Mouse (Mus musculus) forebrain, embryonic 13.5 days (tissue): ENCODE data around the gene Telo2. TPM values are rescaled to one million over a fixed set of nuclear protein-coding genes. Genes with fewer than 3 reads are reported as not detected.
"Not testable (repeated sequence)": the region's sequence is repeated elsewhere in the genome, so short reads cannot be mapped to it uniquely, and the experiment has no call there.

Source experiments
- ATAC-seq: fragments of 200-750 bp; cut with Nextera tagmentation; 2 replicates; pipeline ENCODE4 v1.8.0; 2017
- H3K27ac ChIP-seq: fragments of 300-500 bp; sonication (generic); 2 replicates; pipeline ENCODE4 v1.5.1; 2015; ENCODE audit warnings: inconsistent platforms, mild to moderate bottlenecking, moderate library complexity
- H3K27me3 ChIP-seq: fragments of 300-500 bp; sonication (generic); 2 replicates; pipeline ENCODE4 v1.6.1; 2015; ENCODE audit warnings: mild to moderate bottlenecking, inconsistent platforms
- H3K36me3 ChIP-seq: fragments of 300-500 bp; sonication (generic); 2 replicates; pipeline ENCODE4 v1.6.1; 2015; ENCODE audit warnings: mild to moderate bottlenecking, inconsistent platforms; ENCODE audit not compliant: poor library complexity, severe bottlenecking
- H3K4me1 ChIP-seq: fragments of 300-500 bp; sonication (generic); 2 replicates; pipeline ENCODE4 v1.6.1; 2015; ENCODE audit warnings: inconsistent platforms
- H3K4me2 ChIP-seq: fragments of 300-500 bp; sonication (generic); 2 replicates; pipeline ENCODE4 v1.6.1; 2015; ENCODE audit warnings: inconsistent platforms, mild to moderate bottlenecking, moderate library complexity
- H3K4me3 ChIP-seq: fragments of 300-500 bp; sonication (generic); 2 replicates; pipeline ENCODE4 v1.5.1; 2015; ENCODE audit warnings: mild to moderate bottlenecking, inconsistent platforms
- H3K9ac ChIP-seq: fragments of 300-500 bp; sonication (generic); 2 replicates; pipeline ENCODE4 v1.6.1; 2015; ENCODE audit warnings: mild to moderate bottlenecking, inconsistent platforms
- H3K9me3 ChIP-seq: fragments of 300-500 bp; sonication (generic); replicated peaks from 2 replicates; pipeline ENCODE4 v1.6.1; 2016; ENCODE audit warnings: inconsistent platforms
- WGBS: fragments of 180-500 bp; shearing (Covaris S2); methylation state at CpG from one replicate; pipeline ENCODE4 v1.1.7; 2015; 5-methylcytosine and 5-hydroxymethylcytosine counted together
- polyA plus RNA-seq: library from polyadenylated mRNA; unstranded; fragments of >200 nt; fragmentation: Nextera tagmentation; extraction: Ambion mirVana; gene quantifications from 2 replicates; pipeline ENCODE4 v1.2.1, GENCODE M21; 2015

Gene Telo2
- polyA plus RNA-seq, result 41.2 and 45.3 TPM in 2 replicates

DNA sequence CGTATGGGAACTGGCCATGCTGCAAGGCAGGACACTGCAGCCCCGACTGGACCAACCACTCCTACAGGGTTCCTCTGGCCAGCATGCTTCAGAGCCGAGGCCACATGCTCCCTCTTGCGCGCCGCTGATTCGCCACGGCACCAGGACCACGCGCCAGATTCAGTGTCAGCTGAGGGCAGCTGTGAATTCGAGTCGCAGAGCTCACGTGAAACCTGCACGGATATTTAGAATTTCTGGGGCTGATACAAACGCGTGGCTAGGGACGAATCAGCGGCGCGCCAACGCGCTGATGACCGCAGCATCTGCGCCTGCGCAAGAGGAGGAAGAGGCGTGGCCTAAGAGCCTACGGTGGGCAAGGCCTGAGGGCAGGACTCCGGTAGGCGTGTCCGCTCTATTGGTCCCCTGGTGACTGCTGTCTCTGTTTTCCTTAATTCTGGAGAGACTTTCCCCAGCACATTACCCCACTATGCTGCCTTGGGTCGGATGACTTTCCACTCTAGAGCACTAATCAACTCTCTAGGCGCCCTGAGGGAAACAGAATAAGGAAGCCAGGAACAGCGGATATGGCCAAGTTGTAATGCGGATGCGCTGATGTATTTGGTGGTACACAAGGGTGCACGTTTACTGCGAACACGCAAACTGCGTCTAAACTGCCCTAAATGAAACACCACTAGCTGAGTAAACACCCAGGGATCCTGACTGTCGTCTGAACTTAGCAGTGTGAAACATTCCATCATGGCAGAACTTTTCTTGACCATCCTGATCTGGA, at the start of gene Telo2:
Gene Telo2, minus strand, starts transcription at position 304 of the 769 bp plus-strand sequence.
- peak within 1 kb of the TSS; percentile 76 for H3K9ac ChIP-seq
- WGBS, result 4% methylated on average over 40 of the region's 40 CpGs
- ATAC-seq, result peak; percentile 94
- H3K36me3 ChIP-seq, result peaks cover 27% of the 10 kb centered on the region
- H3K27me3 ChIP-seq, result peaks cover 4% of the 10 kb centered on the region
- H3K4me1 ChIP-seq, result peaks cover 18% of the 10 kb centered on the region
- H3K27ac ChIP-seq, result peak within 1 kb of the TSS; percentile 89
- H3K9me3 ChIP-seq, result no peaks in the 10 kb centered on the region
- peak within 1 kb of the TSS; percentile 58 for H3K4me3 ChIP-seq
- peak within 1 kb of the TSS; percentile 97 for H3K4me2 ChIP-seq

DNA sequence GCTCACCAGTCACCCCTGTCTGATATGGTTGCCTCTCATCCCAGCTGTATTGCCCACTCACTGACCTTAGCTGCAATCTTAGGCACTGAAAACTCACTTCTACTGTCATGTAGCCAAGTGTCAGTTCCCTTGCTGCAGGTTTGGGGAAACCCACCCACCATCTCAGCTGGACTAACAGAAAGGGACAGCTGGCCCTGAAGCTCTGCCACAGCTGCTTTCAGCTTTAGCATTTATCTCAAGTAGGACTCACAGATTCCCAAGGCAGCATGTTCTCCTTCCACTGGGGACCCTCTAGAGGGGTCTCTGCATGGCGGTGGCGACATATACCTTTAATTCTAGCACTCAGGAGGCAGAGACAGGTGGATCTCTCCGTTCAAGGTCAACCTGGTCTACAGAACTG, 49.0 kb upstream of the Telo2 start:
- H3K27ac ChIP-seq, result no peak overlapping the region
- H3K36me3 ChIP-seq, result peaks cover 24% of the 10 kb centered on the region
- no peaks in the 10 kb centered on the region for H3K27me3 ChIP-seq
- no peaks in the 10 kb centered on the region for H3K9me3 ChIP-seq
- no peak overlapping the region for H3K4me2 ChIP-seq
- H3K4me1 ChIP-seq, result no peaks in the 10 kb centered on the region
- no peak overlapping the region for H3K4me3 ChIP-seq
- H3K9ac ChIP-seq, result no peak overlapping the region
- 89% methylated on average over 3 of the region's 3 CpGs for WGBS
- no peak for ATAC-seq

GRCm38 (mm10) chr17:25163387-25163786, 47.6 kb upstream of the Telo2 start:
- no peak overlapping the region for H3K4me2 ChIP-seq
- no peaks in the 10 kb centered on the region for H3K9me3 ChIP-seq
- peaks cover 36% of the 10 kb centered on the region for H3K36me3 ChIP-seq
- no peak overlapping the region for H3K27ac ChIP-seq
- ATAC-seq, result no peak
- H3K4me1 ChIP-seq, result no peaks in the 10 kb centered on the region
- no peaks in the 10 kb centered on the region for H3K27me3 ChIP-seq
- 81% methylated on average over 7 of the region's 7 CpGs for WGBS
- no peak overlapping the region for H3K4me3 ChIP-seq
- H3K9ac ChIP-seq, result no peak overlapping the region

GRCm38 (mm10) chr17:25162161-25162560, 46.4 kb upstream of the Telo2 start, which contains the start of gene Ccdc154:
Gene Ccdc154 (plus strand): TSS chr17:25162461.
- H3K27me3 ChIP-seq, result no peaks in the 10 kb centered on the region
- H3K4me2 ChIP-seq, result no peak within 1 kb of the TSS
- H3K4me1 ChIP-seq, result no peaks in the 10 kb centered on the region
- peaks cover 48% of the 10 kb centered on the region for H3K36me3 ChIP-seq
- WGBS, result 93% methylated on average over 1 of the region's 1 CpGs
- H3K9ac ChIP-seq, result no peak within 1 kb of the TSS
- no peak within 1 kb of the TSS for H3K4me3 ChIP-seq
- no peaks in the 10 kb centered on the region for H3K9me3 ChIP-seq
- H3K27ac ChIP-seq, result no peak within 1 kb of the TSS
- no peak for ATAC-seq

DNA sequence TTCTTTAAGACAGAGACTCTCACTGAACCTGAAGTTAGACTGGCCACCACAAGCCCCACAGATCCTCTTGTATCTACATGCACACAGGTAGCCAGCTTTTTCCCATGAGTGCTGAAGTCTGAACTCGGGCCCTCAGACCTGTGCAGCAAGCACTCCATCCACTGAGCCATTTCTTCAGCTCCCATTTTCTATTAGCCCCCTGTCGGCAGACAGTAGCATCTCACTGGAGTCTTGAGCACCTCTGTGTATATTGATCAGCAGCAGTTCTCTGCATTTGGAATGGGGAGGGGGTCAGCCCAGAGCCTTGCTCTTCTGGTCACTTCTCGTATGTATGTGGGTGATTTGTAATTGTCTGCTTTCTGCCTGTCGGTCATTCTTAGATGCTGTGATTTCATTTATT, 24.2 kb upstream of the Telo2 start:
- H3K36me3 ChIP-seq, result peaks cover 23% of the 10 kb centered on the region; the same call in 1 of the 2 replicates
- peaks cover 6% of the 10 kb centered on the region; the same call in 1 of the 2 replicates for H3K4me1 ChIP-seq
- no peaks in the 10 kb centered on the region for H3K9me3 ChIP-seq
- no peak overlapping the region for H3K4me2 ChIP-seq
- ATAC-seq, result no peak
- H3K27ac ChIP-seq, result no peak overlapping the region
- no peaks in the 10 kb centered on the region for H3K27me3 ChIP-seq
- 71% methylated on average over 4 of the region's 4 CpGs for WGBS
- H3K9ac ChIP-seq, result no peak overlapping the region
- H3K4me3 ChIP-seq, result no peak overlapping the region

GRCm38 (mm10) chr17:25138803-25139202, 23.0 kb upstream of the Telo2 start:
- no peaks in the 10 kb centered on the region for H3K27me3 ChIP-seq
- 97% methylated on average over 1 of the region's 1 CpGs for WGBS
- H3K4me2 ChIP-seq, result no peak overlapping the region
- H3K4me3 ChIP-seq, result no peak overlapping the region
- H3K36me3 ChIP-seq, result peaks cover 12% of the 10 kb centered on the region; the same call in 1 of the 2 replicates
- ATAC-seq, result no peak
- H3K4me1 ChIP-seq, result peaks cover 16% of the 10 kb centered on the region
- H3K9me3 ChIP-seq, result no peaks in the 10 kb centered on the region
- H3K27ac ChIP-seq, result no peak overlapping the region
- no peak overlapping the region for H3K9ac ChIP-seq

GRCm38 (mm10) chr17:25135622-25136021, 19.9 kb upstream of the Telo2 start:
- Histone ChIP-seq H3K4me3 (no peak overlapping the region), H3K9me3 (no peaks in the 10 kb centered on the region), H3K36me3 (peaks cover 10% of the 10 kb centered on the region; the same call in 1 of the 2 replicates), H3K27me3 (no peaks in the 10 kb centered on the region), H3K27ac (no peak overlapping the region), H3K4me2 (no peak overlapping the region), H3K9ac (no peak overlapping the region), H3K4me1 (peaks cover 17% of the 10 kb centered on the region)
- 91% methylated on average over 6 of the region's 6 CpGs for WGBS
- ATAC-seq, result no peak

GRCm38 (mm10) chr17:25133275-25133698, 17.5 kb upstream of the Telo2 start, which contains the start of gene Clcn7:
Gene Clcn7 (plus strand): TSS chr17:25133391.
- no peaks in the 10 kb centered on the region for H3K27me3 ChIP-seq
- H3K9ac ChIP-seq, result peak within 1 kb of the TSS; percentile 91
- no peaks in the 10 kb centered on the region for H3K9me3 ChIP-seq
- peak within 1 kb of the TSS; percentile 97 for H3K4me3 ChIP-seq
- peaks cover 17% of the 10 kb centered on the region for H3K4me1 ChIP-seq
- H3K27ac ChIP-seq, result peak within 1 kb of the TSS; percentile 31; the same call in 1 of the 2 replicates
- WGBS, result under 1% methylated on average over 40 of the region's 40 CpGs
- peak within 1 kb of the TSS; percentile 84 for H3K4me2 ChIP-seq
- ATAC-seq, result peak; percentile 95
- peaks cover 4% of the 10 kb centered on the region; the same call in 1 of the 2 replicates for H3K36me3 ChIP-seq

GRCm38 (mm10) chr17:25130060-25130459, 14.3 kb upstream of the Telo2 start:
- Histone ChIP-seq H3K27me3 (no peaks in the 10 kb centered on the region), H3K4me2 (no peak overlapping the region), H3K27ac (no peak overlapping the region), H3K9ac (no peak overlapping the region), H3K36me3 (no peaks in the 10 kb centered on the region), H3K4me1 (peaks cover 12% of the 10 kb centered on the region), H3K4me3 (no peak overlapping the region), H3K9me3 (no peaks in the 10 kb centered on the region)
- no peak for ATAC-seq
- WGBS, result 94% methylated on average over 1 of the region's 1 CpGs

DNA sequence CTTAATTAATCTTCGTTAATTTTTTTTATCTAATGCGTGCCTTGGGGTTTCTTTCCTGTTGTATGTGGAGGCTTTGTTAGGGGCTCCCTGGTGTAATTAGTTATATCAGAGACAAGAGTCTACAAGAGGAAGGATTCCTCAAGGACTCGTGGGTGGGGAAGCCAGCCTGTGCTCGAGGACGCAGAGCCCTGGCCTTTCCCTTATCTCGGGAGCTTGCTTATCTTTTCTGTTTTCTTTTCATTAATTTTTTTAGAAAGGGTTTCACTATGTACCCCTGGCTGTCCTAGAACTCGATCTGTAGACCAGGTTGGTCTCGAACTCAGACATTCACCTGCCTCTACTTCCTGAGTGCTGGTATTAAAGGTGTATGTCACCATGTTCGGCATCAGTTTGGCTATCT, 11.9 kb upstream of the Telo2 start:
- Histone ChIP-seq H3K4me2 (no peak overlapping the region), H3K36me3 (no peaks in the 10 kb centered on the region), H3K9ac (no peak overlapping the region), H3K27ac (no peak overlapping the region), H3K4me1 (no peaks in the 10 kb centered on the region), H3K27me3 (peaks cover 4% of the 10 kb centered on the region; the same call in 1 of the 2 replicates), H3K4me3 (no peak overlapping the region), H3K9me3 (no peaks in the 10 kb centered on the region)
- WGBS, result 68% methylated on average over 9 of the region's 9 CpGs
- ATAC-seq, result no peak

DNA sequence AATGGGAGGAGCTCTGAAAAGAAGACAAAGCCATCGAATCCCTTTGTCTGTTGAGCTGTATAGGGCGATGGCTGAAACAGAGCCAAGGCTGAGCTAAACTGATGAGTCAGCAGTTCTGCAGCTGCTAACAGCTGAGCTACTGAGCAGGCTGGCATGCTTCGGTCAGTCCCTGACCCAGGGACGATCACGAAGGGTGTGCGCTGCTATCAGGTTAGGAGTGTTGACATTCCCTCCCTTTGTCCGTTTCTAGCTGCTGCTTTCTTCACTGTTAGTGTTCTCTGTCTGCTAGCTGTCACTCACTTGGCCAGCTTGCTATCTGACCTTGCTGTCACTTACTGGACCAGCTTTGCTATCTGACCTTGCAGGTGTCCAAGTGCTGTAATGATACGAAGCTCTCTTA, 11.3 kb upstream of the Telo2 start:
- 66% methylated on average over 8 of the region's 8 CpGs for WGBS
- no peaks in the 10 kb centered on the region for H3K4me1 ChIP-seq
- no peak overlapping the region for H3K4me3 ChIP-seq
- H3K9ac ChIP-seq, result no peak overlapping the region
- H3K27me3 ChIP-seq, result peaks cover 5% of the 10 kb centered on the region; the same call in 1 of the 2 replicates
- H3K9me3 ChIP-seq, result no peaks in the 10 kb centered on the region
- H3K36me3 ChIP-seq, result no peaks in the 10 kb centered on the region
- no peak overlapping the region for H3K4me2 ChIP-seq
- no peak for ATAC-seq
- H3K27ac ChIP-seq, result no peak overlapping the region

- H3K9ac ChIP-seq, H3K4me3 ChIP-seq, H3K27ac ChIP-seq, ATAC-seq, H3K9me3 ChIP-seq, H3K4me1 ChIP-seq, H3K36me3 ChIP-seq, H3K27me3 ChIP-seq, H3K4me2 ChIP-seq: not testable (repeated sequence)
- WGBS, result 75% methylated on average over 3 of the region's 3 CpGs
These were observed 9.8 kb upstream of the Telo2 start for GRCm38 (mm10) chr17:25125442-25126060.
